Mouse (Mus musculus) intestine, embryonic 15.5 days (tissue): Measurements from ENCODE around the gene Gm7971. TPM values are rescaled to one million over a fixed set of nuclear protein-coding genes. Genes with fewer than 3 reads are reported as not detected.
"Not testable (repeated sequence)": the region's sequence is repeated elsewhere in the genome, so short reads cannot be mapped to it uniquely, and the experiment has no call there.

Experiments used
- ATAC-seq: fragments of 200-750 bp; cut with Nextera tagmentation; 2 replicates; pipeline ENCODE4 v1.8.0; 2017; ENCODE audit warnings: moderate TSS enrichment, moderate library complexity
- H3K27ac ChIP-seq: fragments of 300-500 bp; sonication (generic); 2 replicates; pipeline ENCODE4 v1.5.1; 2015; ENCODE audit warnings: mild to moderate bottlenecking, inconsistent platforms
- H3K27me3 ChIP-seq: fragments of 300-500 bp; sonication (generic); replicated peaks from 2 replicates; pipeline ENCODE4 v1.6.1; 2015; ENCODE audit warnings: inconsistent platforms
- H3K36me3 ChIP-seq: fragments of 300-500 bp; sonication (generic); 2 replicates; pipeline ENCODE4 v1.6.1; 2015; ENCODE audit warnings: inconsistent platforms
- H3K4me1 ChIP-seq: fragments of 300-500 bp; sonication (generic); replicated peaks from 2 replicates; pipeline ENCODE4 v1.6.1; 2015; ENCODE audit warnings: inconsistent platforms
- H3K4me2 ChIP-seq: fragments of 300-500 bp; sonication (generic); replicated peaks from 2 replicates; pipeline ENCODE4 v1.6.1; 2015; ENCODE audit warnings: mild to moderate bottlenecking, inconsistent platforms
- H3K4me3 ChIP-seq: fragments of 300-500 bp; sonication (generic); replicated peaks from 2 replicates; pipeline ENCODE4 v1.5.1; 2015; ENCODE audit warnings: inconsistent platforms
- H3K9ac ChIP-seq: fragments of 300-500 bp; sonication (generic); 2 replicates; pipeline ENCODE4 v1.6.1; 2015; ENCODE audit warnings: inconsistent platforms
- H3K9me3 ChIP-seq: fragments of 300-500 bp; sonication (generic); 2 replicates; pipeline ENCODE4 v1.6.1; 2016; ENCODE audit warnings: inconsistent platforms
- WGBS: fragments of 180-500 bp; shearing (Covaris S2); methylation state at CpG from one replicate; pipeline ENCODE4 v1.1.7; 2015; 5-methylcytosine and 5-hydroxymethylcytosine counted together
- polyA plus RNA-seq: library from polyadenylated mRNA; unstranded; fragments of >200 nt; fragmentation: Nextera tagmentation; extraction: Ambion mirVana; gene quantifications from 2 replicates; pipeline ENCODE4 v1.2.1, GENCODE M21; 2015

Gene Gm7971
- not detected in 2 replicates for polyA plus RNA-seq

DNA sequence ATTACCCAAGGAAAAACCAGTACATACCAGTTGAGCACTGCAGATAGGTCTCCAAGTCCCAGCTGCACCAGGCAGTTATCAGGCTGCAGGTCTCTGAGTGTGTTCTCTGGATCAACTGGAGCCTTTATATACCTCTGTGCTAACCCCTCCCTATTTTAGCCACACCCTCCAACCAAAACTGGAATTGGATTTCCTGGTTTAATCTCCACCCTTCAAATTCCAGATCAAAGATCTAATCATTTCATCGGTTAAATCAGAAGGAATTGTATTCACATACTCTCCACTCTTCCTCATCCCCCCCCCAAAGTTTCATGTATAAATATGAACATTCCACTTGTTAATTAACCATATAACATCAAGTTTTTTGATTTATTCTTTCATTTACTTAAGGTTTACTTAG, at the start of gene Gm7971:
Gene Gm7971, minus strand, starts transcription at position 101 of the 400 bp plus-strand sequence.
- not testable (repeated sequence) for H3K27me3 ChIP-seq, H3K4me2 ChIP-seq, H3K4me3 ChIP-seq, H3K36me3 ChIP-seq, ATAC-seq, H3K9me3 ChIP-seq, H3K27ac ChIP-seq, H3K4me1 ChIP-seq, H3K9ac ChIP-seq
- no CpG with 5 or more reads among the region's 1 CpGs for WGBS

Other genes starting within 250 kb of the Gm7971 start
- not detected in 2 replicates for gene D5Ertd577e, start 138.1 kb downstream of the Gm7971 start, polyA plus RNA-seq
- gene Gm3286, start 84.1 kb downstream of the Gm7971 start, polyA plus RNA-seq: not detected in 2 replicates
- gene Gm7978, start 141.3 kb upstream of the Gm7971 start, polyA plus RNA-seq: not detected in 2 replicates
- not detected in 2 replicates for gene Gm7982, start 147.1 kb upstream of the Gm7971 start, polyA plus RNA-seq
- gene E330014E10Rik, start 181.1 kb upstream of the Gm7971 start, polyA plus RNA-seq: not detected in 2 replicates